Comparison of ENCODE assay signal across 8 mouse cellular contexts in the genomic region with DNA sequence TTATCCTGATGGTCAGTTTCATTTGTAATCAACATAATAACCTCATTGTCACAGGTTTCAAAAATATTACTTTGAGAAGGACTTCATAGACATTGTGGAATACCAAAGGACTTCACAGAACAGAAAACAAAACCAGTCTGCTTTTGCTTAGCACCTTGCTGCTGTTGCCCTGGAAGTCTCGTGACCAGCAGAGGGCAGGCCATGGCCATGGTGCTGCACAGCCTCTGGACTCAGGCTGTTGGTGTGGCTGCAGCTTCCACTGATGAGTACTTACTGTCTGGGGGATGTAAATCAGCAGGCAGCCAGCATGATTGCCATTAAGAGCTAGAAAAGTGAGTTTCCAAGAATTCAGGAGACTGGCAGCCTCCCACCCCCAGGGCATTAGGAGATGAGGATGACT. TPM values are rescaled to one million over a fixed set of nuclear protein-coding genes. Genes with fewer than 3 reads are reported as not detected.
A peak's percentile ranks its signal among the peaks of the same experiment; 100 is the strongest.
DNase-seq lines count a peak whose midpoint lies in the region; ATAC-seq lines count a peak whose summit lies in the region.

No protein-coding gene starts in this region.

- peak; percentile 69 for DNase-seq in layer of hippocampus, adult 11-12 months (ENCODE audit: low spot score)
- DNase-seq in layer of hippocampus, adult 9-10 months (ENCODE audit: low spot score) = no peak
- peak; percentile 68 for DNase-seq in adipocyte (ENCODE audit: low spot score)
- peak; percentile 26 for DNase-seq in embryo, embryonic 9.5 days (ENCODE audit: extremely low spot score)
- DNase-seq in lung, adult 18-20 months = peak; percentile 64 to 70
- DNase-seq in right cerebral cortex, postnatal 36 days (ENCODE audit: low spot score in 2 of 2) = peak; percentile 39 to 53

- H3K4me2 ChIP-seq in hindbrain, embryonic 13.5 days = no peak overlapping the region

- H3K9me3 ChIP-seq in hindbrain, embryonic 13.5 days = no peaks in the 10 kb centered on the region

- peaks cover 19% of the 10 kb centered on the region for H3K4me1 ChIP-seq in hindbrain, embryonic 13.5 days (replicated peaks)

- ATAC-seq in inflammation-experienced regulatory T-cells, adult 6 months = peak; percentile 41
- ATAC-seq in hindbrain, embryonic 13.5 days (ENCODE audit: low FRiP score) = no peak

- no peaks in the 10 kb centered on the region for H3K27me3 ChIP-seq in hindbrain, embryonic 13.5 days

- no peak overlapping the region for H3K4me3 ChIP-seq in hindbrain, embryonic 13.5 days

- H3K9ac ChIP-seq in hindbrain, embryonic 13.5 days = no peak overlapping the region

- 71% methylated on average over 1 of the region's 1 CpGs for WGBS in hindbrain, embryonic 13.5 days

- H3K36me3 ChIP-seq in hindbrain, embryonic 13.5 days = no peaks in the 10 kb centered on the region

- H3K27ac ChIP-seq in hindbrain, embryonic 13.5 days = no peak overlapping the region

RNA-seq across cellular contexts. Expression of a gene that starts 16.8 kb away (rescaled TPM):
- polyA plus RNA-seq in inflammation-experienced regulatory T-cells, adult 6 months (2017; shearing (Covaris generic)) = 10 to 100 TPM; 20.0 to 28.6 (median 21.7) TPM
- polyA plus RNA-seq in hindbrain, embryonic 13.5 days (2015; fragmentation: Nextera tagmentation; extraction: Ambion mirVana) = 116 and 118 TPM in 2 replicates
